Mouse (Mus musculus): ENCODE measurements around the gene Insl5. TPM values are rescaled to one million over a fixed set of nuclear protein-coding genes. Genes with fewer than 3 reads are reported as not detected.

Gene Insl5
- total RNA-seq (2022) = not detected

DNA sequence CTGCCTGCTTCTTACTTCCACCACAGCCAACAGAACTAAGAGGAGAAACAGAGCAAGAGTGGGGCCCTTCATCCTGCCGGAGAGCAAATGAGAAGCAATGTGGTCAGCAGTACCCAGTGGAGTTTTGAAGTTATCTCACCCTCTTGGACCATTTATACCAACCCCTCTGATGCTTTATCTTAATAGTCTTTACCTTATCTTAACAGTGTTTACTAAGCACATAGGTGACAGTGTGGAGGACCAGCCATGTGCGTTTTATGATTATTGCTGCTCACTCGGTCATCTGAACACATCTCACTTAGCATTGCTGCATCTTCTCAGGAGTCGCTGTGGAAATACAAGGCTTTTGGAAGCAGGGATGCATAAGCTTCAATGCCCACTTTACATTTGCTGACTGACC, at the start of gene Insl5:
Insl5 (minus strand) TSS at position 222 of the 400 bp plus-strand sequence.
- no peak for DNase-seq

DNA sequence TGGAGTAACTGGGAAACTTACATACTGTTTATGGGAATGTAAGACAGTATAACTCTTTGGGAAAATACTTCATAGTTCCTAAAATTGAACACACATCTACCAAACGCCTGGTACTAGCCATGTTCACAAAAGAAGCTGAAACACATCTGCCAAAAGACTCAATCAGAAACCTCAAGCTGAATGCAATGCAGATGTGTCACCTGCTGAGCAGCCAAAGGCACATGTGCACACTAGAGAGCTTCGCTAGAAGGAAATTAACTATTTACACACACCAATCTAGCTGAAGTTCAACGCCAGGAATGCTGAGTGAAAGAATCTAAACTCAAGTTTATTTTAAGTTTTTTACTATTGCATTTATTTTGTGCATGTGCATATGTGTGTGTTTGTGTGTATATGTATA, 44.0 kb upstream of the Insl5 start:
- DNase-seq = no peak

DNA sequence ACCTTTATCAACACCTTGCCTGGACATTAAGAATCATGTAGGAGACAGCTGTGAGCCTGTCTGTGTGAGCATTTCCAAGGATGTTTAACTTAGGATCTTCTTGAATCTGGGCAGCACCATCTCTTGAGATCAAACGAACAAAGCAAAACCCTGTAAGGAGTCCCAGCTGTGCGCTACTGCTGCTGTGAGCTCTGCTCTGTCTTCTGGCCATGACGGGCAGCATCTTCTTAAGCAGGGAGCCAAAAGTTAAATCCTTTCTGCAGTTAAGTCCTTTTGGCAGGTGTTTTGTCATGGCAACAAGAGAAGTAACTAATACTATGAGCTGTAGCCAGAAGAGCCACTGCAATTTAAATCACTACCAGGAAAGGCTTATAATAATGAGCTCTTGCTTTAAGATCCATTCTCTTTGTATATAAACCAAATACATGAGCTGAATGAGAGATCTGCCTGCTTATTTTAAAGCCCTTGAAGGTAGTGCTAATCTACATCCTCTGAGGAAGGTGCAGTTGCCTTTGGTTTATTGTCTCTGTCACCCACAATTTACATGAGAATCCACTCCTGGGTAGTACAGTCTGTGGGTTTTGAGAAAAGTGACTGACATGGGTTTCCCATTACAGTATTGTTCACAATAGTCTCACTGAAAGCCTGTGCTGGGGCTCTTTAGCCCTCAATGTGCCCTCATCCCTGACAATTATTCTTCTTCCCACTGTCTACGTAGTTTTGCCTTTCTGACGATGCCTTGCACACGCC, 41.4 kb upstream of the Insl5 start:
- DNase-seq = no peak

DNA sequence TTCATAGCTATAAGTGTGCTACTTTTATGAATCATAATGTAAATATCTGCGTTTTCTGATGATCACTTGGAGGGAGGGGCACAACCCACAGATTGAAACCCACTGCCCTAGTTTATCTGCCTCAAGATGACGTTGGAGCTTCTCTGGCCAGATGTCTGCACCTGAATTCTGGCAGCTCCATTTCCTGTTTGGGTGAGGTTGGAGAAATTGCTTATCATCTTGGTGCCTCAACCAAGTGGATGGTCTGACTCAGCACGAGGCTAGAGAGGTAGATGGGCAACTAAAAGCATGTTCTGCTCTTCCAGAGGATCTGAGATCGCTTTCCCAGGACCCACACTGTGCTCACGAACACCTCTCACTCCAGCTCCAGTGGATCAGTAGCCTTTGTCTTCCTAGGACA, 38.3 kb upstream of the Insl5 start:
- no peak for DNase-seq

DNA sequence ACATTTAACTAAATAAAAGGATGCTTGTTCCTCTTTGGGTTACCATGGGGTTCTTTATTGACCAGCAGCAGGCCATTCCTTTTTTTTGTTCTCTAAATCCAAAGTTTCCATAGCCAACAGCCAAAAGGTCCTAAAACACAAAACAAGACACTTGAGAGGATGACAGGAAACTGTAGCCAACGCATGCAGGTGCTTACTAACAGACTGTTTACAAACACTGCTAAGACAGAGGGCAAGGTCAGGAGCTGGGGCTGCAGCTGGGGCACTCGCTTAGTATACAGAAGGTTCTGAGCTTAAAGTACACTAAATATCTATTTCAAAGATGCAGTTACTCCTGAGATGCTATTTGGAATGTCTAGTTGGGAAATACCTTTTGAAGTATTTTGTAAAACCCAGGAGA, 37.8 kb upstream of the Insl5 start:
- DNase-seq = no peak

DNA sequence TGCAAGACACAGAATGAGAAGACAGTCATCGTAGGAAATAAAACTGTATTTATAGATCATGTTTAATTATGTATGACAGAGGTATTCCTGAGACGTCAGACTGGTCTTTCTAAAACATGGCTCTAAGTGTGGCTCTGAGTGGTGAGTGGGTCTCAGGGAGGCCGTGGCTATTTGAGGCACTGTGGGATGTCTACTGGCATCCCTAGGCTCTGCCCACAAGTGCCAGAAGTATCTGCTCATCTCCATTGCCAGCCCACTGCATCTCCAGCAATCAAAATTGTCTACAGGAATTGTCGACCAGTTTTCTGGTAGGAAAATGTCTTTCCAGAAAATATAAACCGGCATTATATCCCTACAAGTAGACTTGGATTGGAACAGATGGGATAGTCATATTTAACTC, 30.3 kb upstream of the Insl5 start:
- DNase-seq = no peak

DNA sequence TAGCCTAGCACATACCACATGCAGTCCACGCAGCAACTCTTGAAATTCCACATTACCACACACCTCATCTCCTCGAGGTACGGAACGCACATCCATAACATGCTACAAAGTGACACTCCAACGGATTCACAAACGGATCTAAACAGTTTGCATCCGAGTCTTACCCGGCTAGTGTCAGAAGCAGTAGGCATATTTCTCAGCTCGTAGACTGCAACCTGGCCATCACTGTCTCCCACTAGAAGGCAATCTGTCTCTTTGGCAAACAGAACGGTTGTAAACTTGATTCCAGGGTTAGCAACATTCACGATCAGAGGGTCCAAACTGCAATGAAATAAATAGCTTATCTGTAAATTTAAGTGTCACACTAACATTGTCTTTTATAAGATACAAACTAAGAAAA, 21.4 kb upstream of the Insl5 start:
- DNase-seq = no peak

DNA sequence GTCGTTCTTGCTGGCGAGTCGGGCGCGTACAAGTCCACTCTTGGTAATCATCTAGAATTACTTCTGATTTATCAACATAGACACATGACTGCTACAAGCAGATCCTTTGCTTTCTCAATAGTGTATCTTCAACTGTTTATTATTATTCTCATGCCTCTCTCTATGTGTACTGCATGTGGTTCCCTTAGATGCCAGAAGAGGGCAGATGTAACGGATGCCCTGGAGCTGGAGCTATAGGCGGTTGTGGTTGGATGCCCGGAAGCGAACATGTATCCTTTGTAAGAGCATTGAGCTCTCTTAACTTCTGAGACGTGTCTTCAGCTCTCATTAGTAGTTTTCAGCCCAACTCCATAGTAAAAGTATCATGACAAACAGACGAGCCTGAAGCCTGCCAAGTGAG, 16.4 kb upstream of the Insl5 start:
- no peak for DNase-seq

DNA sequence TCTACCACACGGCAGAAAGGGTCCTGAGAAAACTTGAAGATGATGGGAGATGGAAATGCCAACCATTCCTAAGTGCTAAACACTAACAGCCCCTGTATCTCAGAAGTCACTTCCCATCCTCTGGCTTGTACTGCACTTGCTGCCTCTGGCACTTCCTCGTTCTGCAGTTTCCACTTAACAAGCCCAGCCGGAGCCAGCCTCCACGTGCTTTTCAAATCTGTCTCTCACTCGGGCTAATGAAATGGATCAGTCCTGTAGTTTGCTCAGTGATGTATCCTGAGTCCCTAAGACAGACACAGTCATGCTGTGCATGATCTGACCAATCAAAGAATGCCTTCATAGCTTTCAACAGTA, 13.2 kb upstream of the Insl5 start:
- DNase-seq = no peak

DNA sequence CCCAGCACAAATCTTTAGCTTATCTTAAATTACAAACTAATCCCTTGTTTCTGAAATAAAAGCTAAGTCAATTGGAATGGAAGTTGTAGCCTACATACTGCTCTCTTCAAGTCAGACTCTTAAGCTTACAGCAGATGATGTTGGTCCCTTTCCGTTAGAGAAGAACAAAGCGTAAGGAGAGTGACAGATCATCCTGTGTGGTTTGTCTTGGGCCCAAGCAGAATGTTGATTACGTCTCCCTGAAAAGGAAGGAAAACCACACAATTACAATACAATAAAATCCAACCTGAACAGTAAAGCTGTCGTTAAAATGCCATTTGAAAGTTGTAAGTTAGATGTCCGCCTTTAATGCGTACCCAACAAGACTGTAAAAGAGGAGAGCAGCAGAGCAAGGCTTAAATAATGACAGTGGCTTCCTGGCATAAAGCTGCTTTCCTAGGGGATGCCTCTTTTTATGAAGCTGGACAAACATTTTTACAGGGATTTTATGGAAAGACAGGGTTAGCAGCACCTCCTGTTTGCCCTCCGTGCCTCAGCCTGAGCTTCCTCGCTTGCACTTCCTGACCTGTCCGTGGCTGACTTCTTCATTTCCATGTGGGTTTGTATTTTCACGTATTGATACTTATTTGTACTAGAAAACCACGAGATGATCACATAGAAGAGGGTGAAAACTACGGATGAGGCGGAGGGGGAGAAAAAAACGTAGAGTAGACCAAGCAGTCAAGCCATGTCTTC, 12.6 kb upstream of the Insl5 start:
- DNase-seq = no peak

DNA sequence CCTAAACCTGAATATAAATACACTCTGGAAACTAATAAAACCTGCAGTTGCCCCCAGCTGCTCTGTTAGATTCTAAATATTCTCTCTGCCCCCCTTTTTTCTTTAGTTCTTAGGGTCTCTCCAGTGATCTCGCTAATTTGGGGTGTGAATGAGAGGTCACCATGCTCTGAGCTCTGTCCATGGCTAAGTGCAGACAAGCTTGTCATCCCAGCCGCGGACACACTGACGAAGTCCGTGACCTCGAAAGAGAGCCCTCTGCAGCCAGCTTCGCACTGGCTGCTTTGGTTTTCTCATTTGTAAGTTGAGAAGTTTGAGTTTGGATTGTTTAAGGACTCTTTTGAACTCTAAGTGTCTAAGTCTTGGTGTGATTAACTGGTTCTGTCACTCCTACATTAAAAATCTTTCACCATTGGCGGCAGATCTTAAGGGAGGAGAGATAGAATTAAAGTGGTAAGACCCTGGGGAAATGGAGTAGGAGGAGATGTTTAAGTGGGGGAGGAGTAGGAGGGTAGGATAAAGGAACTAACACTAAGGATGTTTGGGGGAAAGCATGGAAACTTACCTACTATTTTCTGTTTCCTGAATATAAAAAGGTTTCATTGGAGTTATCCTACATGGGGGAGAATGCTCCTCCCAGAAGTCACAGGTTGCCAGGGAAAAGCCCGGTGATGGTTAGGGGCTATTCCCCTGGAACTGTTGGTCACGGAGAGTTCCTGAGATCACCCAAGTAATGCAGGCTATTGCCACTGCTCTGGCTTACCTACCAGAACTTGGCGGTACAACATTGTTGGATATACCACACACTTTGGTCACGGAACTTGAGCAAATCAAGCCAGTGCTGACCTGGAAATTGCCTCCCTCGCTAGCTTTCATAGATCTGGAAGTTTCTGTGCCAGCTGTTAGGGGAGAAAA, 1.8 kb upstream of the Insl5 start:
- DNase-seq = no peak

DNA sequence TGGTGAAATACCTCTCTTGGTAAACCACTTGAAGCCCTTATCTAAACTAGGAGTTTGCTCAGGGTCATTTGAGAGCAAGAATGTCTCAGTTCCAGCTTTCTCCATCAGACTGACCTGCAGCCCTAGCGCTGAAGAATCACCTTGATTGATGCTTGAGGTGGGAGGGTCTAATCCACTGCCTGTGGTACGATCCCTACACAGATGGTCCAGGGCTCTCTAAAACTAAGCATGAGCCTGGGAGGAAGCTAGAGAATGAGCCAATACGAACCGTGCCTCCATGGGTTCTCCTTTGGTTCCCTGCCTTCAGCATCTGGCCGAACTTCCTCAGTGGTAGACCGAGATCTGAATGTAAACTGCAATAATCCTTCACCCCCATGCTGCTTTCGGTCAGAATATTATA, 1.1 kb upstream of the Insl5 start:
- DNase-seq = no peak

DNA sequence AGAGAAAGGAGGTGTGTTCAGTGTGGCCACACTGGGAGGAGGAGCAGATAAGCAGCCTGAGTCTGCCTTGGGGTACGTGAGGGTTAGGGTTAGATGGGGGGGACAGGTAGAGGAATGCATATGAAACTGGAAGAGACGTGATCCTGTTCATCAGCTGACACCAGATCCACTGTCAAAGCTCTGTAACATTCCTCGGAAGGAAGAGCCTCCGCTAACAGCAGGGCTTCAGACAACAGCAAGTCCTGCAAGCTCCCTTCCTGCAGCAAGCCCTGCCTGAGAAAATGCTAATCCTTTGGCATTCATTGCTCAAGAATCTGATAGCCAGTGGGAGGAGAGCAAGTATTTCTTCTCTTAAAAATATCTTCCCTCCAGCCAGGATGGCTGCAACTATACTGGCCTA, 13.2 kb downstream of the Insl5 start:
- no peak for DNase-seq

DNA sequence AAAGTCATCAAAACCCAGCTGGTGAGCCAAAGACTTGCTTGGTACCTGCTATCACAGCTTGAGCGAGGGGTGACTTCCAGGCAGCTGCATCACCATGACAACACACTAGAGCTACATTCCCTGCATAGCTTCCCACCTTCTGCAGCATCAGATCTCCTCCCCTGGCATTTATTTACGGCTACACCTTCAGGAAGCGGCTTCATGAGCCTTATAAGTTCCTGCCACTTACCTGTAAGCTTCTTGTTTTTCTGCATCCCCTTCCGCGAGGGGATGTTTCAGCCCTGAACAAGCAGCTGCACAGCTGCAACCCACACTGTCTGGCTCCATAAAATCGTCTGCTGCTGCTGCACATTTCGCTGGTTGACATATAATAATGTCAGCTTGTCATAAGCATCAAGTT, 14.8 kb downstream of the Insl5 start:
- no peak for DNase-seq

DNA sequence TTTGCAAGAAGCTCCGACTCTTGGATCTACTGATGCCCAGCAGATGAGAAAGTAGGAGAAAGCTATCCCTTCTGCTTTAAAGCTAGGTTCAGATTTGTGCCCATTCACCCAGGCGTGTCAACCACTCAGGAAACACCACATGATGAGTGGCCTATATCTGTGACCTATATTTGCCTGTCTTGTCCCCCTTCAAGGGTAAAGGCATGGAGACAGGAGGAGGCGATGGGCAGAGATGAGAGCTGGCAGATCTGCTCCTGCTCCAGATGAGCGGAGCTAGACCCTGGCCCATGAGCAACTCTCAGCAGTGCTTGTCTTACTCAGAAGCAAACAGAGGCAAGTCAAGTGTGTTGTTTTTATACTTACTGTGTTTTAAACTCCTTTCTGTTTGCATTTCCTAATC, 15.9 kb downstream of the Insl5 start:
- DNase-seq = no peak

DNA sequence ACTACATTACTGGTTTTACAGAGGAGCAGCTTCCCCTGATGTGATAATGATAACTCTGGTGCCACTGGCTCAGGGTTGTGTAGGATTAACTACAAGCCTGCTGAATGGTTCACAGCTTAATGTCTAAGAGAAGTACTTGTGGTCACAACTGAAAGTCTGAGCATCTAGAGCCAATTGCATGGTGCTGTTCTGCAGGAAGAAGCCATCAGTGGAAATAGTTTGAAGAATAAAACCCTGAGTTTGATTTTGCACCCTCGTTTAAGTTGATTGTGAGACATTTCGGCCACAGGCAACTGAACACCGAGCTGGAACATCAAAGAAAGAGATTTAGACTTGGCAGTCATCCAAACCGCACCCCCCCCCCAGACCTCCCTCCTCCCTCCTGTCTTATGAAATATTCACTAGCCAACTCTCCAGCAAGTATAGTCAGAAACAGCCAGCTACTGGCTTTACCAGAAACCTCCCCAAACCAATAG, 19.7 kb downstream of the Insl5 start:
- no peak for DNase-seq

DNA sequence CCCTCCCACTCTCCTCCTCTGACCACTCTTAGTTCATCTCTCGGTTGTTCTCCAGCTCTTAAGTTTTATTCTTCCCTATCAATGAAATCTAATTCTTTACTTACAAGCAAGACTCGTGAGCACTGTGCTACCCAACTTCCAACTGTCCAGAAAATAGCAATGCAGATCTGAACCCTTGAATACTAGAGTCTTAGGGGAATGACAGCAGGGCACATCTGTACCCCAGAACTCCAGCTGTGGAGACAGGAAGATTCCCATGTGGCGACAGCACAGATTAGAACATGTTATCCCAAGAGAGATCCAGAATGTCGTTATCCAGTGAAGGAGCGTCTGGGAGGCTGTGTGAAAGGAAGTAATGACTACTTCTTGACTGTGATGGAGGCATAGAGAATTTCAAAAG, 20.4 kb downstream of the Insl5 start:
- DNase-seq = no peak

DNA sequence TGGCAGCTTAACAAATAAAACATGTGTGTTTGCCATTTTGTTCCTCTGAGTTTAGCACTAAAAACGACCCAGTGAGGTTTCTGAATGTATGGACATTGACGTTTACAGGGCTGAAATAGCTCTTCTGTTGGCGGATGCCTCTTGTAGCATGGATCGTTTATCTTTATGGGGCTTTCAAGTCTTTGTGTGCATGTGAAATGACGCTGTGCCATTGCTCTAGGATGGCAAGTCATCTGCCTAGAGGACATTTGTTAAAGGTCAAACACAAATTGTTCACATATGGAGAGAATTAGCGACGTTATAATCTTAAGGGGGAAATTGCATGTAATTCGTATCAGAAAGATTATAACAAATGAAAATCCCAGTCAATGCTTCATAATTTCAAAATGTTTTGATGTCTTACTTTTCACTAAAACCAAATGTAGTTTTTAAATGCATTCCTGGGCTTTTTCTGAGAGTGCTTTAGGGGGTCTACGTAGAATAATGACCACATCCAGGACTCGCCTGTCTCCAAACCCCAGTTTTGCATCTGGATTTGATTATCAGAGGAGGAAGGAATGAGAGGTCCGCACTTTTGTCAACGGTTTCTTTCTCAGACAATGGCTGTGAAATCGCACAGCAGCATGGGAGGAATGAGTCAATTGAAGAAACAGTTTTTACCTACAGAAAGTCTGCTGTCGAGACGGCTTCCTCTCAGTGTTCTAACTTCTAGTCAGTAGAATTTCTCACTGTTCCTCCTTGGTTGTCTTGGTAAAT, 21.3 kb downstream of the Insl5 start:
- DNase-seq = no peak

DNA sequence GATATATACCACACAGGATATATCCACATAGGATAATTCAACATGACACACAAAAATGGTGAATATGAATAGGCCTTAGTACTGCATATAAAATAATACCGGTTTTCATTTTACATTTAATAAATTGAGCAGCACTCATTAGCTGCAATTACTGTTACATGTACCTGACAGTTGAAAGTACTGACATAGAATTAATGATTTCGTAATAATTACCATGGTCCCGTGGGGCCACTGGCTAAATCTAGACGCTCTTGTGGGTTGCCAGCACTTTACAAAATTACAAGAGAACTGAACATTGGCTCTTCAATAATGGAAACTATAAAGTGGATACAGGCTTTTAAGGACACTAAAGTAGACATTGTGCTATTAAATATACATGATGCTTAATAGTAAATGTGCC, 22.0 kb downstream of the Insl5 start:
- no peak for DNase-seq

DNA sequence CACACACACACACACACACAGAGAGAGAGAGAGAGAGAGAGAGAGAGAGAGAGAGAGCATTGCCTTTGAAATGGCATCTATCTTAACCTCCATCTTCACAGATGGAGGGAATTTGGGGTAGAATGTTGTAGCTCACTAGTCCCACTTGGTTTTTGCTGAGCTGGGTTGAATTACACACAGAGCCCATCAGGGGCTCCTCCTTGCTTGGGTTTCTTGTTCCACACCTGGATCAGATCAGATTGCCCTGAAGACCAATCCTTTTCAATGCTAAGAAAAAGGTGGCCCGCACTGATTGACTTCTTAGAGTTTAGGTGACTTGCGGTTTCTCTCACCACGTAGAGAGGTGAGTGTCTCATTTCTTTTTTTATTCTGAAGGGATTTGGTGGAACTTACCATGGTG, 35.0 kb downstream of the Insl5 start:
- DNase-seq = no peak

DNA sequence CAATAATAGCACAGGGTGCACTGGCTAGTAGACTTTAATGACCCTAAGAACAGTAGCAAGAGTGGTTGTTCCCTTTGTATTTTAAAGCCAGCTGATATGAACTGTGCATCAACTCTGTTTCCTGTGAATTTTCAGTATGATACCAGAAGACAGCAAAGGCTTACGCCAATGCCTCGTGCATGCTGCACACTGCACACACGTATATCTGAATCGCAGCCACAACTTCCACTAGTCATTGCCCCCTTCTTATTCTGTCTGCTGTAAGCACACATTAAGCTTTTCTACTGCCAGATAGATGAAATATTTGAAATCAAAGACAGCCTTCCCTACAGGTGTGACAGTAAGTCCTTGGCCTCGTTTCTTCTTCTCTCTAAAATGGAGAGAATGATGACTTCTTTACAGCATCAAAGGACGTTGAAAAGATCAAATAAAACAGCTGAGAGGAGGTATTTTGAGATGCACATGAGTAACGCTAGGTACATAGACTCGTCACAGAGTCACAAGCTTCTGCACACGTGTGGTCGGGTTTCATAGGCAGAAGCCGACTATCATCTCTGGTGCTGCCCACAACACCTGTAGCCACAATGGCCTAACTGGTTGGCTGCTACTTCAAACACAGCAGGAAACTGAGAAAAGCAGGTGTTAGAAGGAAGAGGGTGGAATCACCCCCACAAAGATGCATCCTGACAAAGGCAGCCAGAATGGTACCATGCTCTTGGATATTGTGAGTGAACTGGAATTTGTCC, 35.9 kb downstream of the Insl5 start:
- DNase-seq = no peak

DNA sequence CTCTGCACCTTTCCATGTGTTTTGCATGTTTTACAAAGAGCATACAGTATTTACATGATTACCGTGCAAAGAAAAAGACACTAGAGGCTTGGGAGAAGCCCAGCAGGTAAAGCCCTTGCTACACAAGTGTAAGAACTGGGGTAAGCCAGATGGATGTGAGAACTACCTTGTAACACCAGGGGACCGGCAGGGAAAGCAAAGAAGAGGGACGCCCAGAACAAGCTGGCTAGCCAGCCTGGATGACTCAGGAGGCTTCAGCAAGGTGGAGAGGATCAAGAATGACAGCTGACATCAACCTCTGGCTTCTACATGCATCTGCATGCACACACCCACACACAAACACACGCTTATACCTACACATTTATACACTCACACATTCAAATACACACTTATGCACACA, 36.6 kb downstream of the Insl5 start:
- no peak for DNase-seq
